Mouse (Mus musculus) liver, embryonic 14 days (tissue): ENCODE data around the gene Olfr1462. TPM values are rescaled to one million over a fixed set of nuclear protein-coding genes. Genes with fewer than 3 reads are reported as not detected.

Experiments used
- polyA plus RNA-seq: library from polyadenylated mRNA; depleted of rRNA; stranded (reverse); fragments of >200 nt; gene quantifications from 2 replicates; pipeline ENCODE4 v1.2.3, GENCODE M21; 2012; rRNA removed

Olfr1462 gene
- not detected in 2 replicates for polyA plus RNA-seq

DNA sequence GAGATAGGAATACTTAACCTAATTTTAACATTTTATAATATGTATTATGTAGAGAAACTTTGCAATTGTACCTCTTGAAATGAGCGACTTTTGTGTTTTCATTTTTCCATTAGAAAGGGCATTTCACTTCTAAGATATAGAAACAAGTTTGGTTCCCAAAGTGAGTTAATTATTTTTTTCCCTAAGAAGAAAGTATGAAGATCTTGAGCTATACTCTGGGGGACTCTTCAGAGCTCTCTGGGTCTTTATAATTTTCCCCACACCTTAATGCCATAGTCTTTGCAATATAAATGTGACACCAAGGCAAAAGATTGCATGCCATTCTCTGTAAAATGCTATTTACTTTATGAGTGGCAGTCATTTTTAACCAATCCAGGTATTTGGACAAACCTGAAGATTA lies at the start of gene Olfr1462:
Gene Olfr1462 (plus strand): TSS at position 301 of the 400 bp plus-strand sequence.

DNA sequence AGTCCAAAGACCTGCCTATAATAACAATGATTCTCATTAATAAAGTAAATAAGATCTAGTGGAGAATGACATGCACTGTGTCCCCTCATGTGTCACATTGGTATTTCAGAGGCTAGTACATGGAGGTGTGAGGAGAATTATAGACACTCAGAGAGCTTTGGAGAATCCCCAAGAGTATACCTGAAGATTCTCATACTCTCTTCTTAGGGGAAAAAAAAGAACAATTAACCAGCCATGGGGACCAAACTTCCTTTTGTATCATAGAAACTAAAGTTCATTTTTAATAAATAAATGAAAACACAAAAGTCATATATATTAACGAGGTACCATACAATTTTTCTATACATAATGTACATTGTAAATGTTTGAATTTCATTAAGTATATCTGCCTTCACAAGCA lies 36.1 kb upstream of the Olfr1462 start, which contains the start of gene Olfr1459:
Gene Olfr1459 (minus strand): TSS at position 101 of the 400 bp plus-strand sequence.

GRCm38 (mm10) chr19:13162700-13163099 lies 22.8 kb upstream of the Olfr1462 start, which contains the start of gene Olfr1461:
Gene Olfr1461 (plus strand): TSS chr19:13163000.

GRCm38 (mm10) chr19:13231028-13231427 lies 45.5 kb downstream of the Olfr1462 start, which contains the start of gene Olfr1463:
Gene Olfr1463 (plus strand): TSS chr19:13231328.

Other genes starting within 250 kb of the Olfr1462 start
- not detected in 2 replicates for gene Olfr1450, start 235.5 kb upstream of the Olfr1462 start, polyA plus RNA-seq
- not detected in 2 replicates for gene Olfr1451, start 190.7 kb upstream of the Olfr1462 start, polyA plus RNA-seq
- gene Olfr1453, start 157.4 kb upstream of the Olfr1462 start, polyA plus RNA-seq, result not detected in 2 replicates
- gene Olfr1454, start 125.1 kb upstream of the Olfr1462 start, polyA plus RNA-seq, result not detected in 2 replicates
- gene Olfr1457, start 87.8 kb upstream of the Olfr1462 start, polyA plus RNA-seq, result not detected in 2 replicates
- gene Olfr1458, start 79.0 kb upstream of the Olfr1462 start, polyA plus RNA-seq, result not detected in 2 replicates
- not detected in 2 replicates for gene Olfr1459, start 36.2 kb upstream of the Olfr1462 start, polyA plus RNA-seq
- not detected in 2 replicates for gene Olfr1461, start 22.7 kb upstream of the Olfr1462 start, polyA plus RNA-seq
- not detected in 2 replicates for gene Olfr1463, start 45.6 kb downstream of the Olfr1462 start, polyA plus RNA-seq
- gene Olfr1465, start 129.8 kb downstream of the Olfr1462 start, polyA plus RNA-seq, result not detected in 2 replicates
- not detected in 2 replicates for gene Olfr1466, start 153.1 kb downstream of the Olfr1462 start, polyA plus RNA-seq
- gene Olfr1467, start 176.5 kb downstream of the Olfr1462 start, polyA plus RNA-seq, result not detected in 2 replicates
- not detected in 2 replicates for gene Olfr1469, start 222.1 kb downstream of the Olfr1462 start, polyA plus RNA-seq